Mouse (Mus musculus) stomach, adult 2 months (tissue): ENCODE measurements around the gene Slc23a4. TPM values are rescaled to one million over a fixed set of nuclear protein-coding genes. Genes with fewer than 3 reads are reported as not detected.

Source experiments
- polyA plus RNA-seq: library from polyadenylated mRNA; depleted of rRNA; stranded (reverse); fragments of >200 nt; gene quantifications from 2 replicates; pipeline ENCODE4 v1.2.3, GENCODE M21; 2012; rRNA removed

Gene Slc23a4
- 1.1 and 3.4 TPM in 2 replicates for polyA plus RNA-seq

GRCm38 (mm10) chr6:34988081-34988761, at the start of gene Slc23a4:
Slc23a4 (minus strand) TSS chr6:34988404.

GRCm38 (mm10) chr6:34919956-34920355, 68.2 kb downstream of the Slc23a4 start, which contains the start of gene Stra8:
Stra8 (plus strand) TSS chr6:34920163.

DNA sequence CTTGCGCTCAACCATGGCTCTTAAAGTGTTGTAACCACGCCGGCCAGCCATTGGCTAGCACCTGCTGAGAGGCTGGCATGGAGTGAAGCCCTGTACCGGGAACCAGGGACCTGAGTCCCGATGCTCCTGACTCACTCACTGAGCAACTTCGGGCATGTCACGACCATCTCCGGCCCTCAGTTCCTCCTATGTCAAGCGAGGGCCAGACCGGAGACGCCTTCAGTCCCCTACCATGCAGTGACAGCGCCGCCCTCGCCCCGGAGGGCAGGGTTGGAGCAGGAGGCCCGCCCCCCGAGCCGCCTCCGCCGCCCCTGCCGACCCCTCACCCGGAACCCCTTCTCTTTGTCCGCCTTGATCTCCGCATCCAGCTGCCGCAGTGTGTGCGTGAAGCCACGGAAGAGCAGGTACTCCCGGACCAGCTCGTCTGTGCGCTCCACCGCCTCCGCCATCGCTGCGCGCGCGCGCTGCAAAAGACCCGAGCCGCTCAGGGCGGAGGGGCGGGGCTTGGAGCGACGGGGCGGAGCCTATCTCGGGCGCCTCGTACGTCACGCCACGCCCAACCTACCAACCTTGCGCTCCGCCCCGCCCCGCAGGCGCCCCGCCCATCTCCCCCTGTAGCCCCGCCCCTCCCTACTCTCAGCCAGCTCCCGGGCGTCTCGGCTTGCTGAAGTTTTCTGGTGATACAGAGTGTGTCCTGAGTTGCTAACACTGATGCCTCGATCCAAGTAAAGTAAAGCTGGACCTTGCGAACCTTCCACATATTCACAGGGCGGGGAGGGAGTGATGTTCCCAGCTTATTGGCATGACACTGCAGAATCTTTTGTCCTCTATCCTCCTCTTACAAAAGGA, 77.6 kb downstream of the Slc23a4 start, which contains the start of gene Wdr91:
Wdr91 (minus strand) TSS at position 506 of the 849 bp plus-strand sequence.

Other genes starting within 250 kb of the Slc23a4 start
- gene Agbl3, start 208.0 kb downstream of the Slc23a4 start, polyA plus RNA-seq, result 0.28 and 0.98 TPM in 2 replicates
- gene Tmem140, start 125.3 kb downstream of the Slc23a4 start, polyA plus RNA-seq, result 5.8 and 6.6 TPM in 2 replicates
- 2.3 and 3.5 TPM in 2 replicates for gene Cyren, start 110.3 kb downstream of the Slc23a4 start, polyA plus RNA-seq
- 5.1 and 5.8 TPM in 2 replicates for gene Wdr91, start 77.5 kb downstream of the Slc23a4 start, polyA plus RNA-seq
- gene Stra8, start 68.2 kb downstream of the Slc23a4 start, polyA plus RNA-seq, result not detected in 2 replicates
- gene Cnot4, start 145.3 kb upstream of the Slc23a4 start, polyA plus RNA-seq, result 1.6 and 2.3 TPM in 2 replicates
- 3.3 and 4.0 TPM in 2 replicates for gene Nup205, start 189.0 kb upstream of the Slc23a4 start, polyA plus RNA-seq